Mouse (Mus musculus) neural tube, embryonic 15.5 days (tissue): ENCODE results near the gene Adcy5. TPM values are rescaled to one million over a fixed set of nuclear protein-coding genes. Genes with fewer than 3 reads are reported as not detected.
A peak's percentile ranks its signal among the peaks of the same experiment; 100 is the strongest.

ENCODE experiments used
- ATAC-seq: fragments of 200-750 bp; cut with Nextera tagmentation; 2 replicates; pipeline ENCODE4 v1.8.0; 2017; ENCODE audit warnings: mild to moderate bottlenecking, moderate TSS enrichment, moderate library complexity; ENCODE audit not compliant: low FRiP score
- H3K27ac ChIP-seq: fragments of 300-500 bp; sonication (generic); replicated peaks from 2 replicates; pipeline ENCODE4 v1.5.1; 2015; ENCODE audit warnings: mild to moderate bottlenecking, inconsistent platforms
- H3K27me3 ChIP-seq: fragments of 300-500 bp; sonication (generic); replicated peaks from 2 replicates; pipeline ENCODE4 v1.6.1; 2015; ENCODE audit warnings: inconsistent platforms
- H3K36me3 ChIP-seq: fragments of 300-500 bp; sonication (generic); 2 replicates; pipeline ENCODE4 v1.6.1; 2015; ENCODE audit warnings: inconsistent platforms
- H3K4me1 ChIP-seq: fragments of 300-500 bp; sonication (generic); 2 replicates; pipeline ENCODE4 v1.6.1; 2015; ENCODE audit warnings: inconsistent platforms
- H3K4me2 ChIP-seq: fragments of 300-500 bp; sonication (generic); 2 replicates; pipeline ENCODE4 v1.6.1; 2015; ENCODE audit warnings: inconsistent platforms, mild to moderate bottlenecking, moderate library complexity
- H3K4me3 ChIP-seq: fragments of 300-500 bp; sonication (generic); replicated peaks from 2 replicates; pipeline ENCODE4 v1.5.1; 2015; ENCODE audit warnings: mild to moderate bottlenecking, inconsistent platforms
- H3K9ac ChIP-seq: fragments of 300-500 bp; sonication (generic); replicated peaks from 2 replicates; pipeline ENCODE4 v1.6.1; 2015; ENCODE audit warnings: mild to moderate bottlenecking, inconsistent platforms
- H3K9me3 ChIP-seq: fragments of 300-500 bp; sonication (generic); replicated peaks from 2 replicates; pipeline ENCODE4 v1.6.1; 2016; ENCODE audit warnings: inconsistent platforms
- WGBS: fragments of 180-500 bp; shearing (Covaris S2); methylation state at CpG from one replicate; pipeline ENCODE4 v1.1.7; 2015; ENCODE audit warnings: mixed read lengths; 5-methylcytosine and 5-hydroxymethylcytosine counted together
- polyA plus RNA-seq: library from polyadenylated mRNA; unstranded; fragments of >200 nt; fragmentation: Nextera tagmentation; extraction: Ambion mirVana; gene quantifications from 2 replicates; pipeline ENCODE4 v1.2.1, GENCODE M21; 2015

Gene Adcy5
- polyA plus RNA-seq, 1 experiment from 2014 or later, result 6.1 TPM

DNA sequence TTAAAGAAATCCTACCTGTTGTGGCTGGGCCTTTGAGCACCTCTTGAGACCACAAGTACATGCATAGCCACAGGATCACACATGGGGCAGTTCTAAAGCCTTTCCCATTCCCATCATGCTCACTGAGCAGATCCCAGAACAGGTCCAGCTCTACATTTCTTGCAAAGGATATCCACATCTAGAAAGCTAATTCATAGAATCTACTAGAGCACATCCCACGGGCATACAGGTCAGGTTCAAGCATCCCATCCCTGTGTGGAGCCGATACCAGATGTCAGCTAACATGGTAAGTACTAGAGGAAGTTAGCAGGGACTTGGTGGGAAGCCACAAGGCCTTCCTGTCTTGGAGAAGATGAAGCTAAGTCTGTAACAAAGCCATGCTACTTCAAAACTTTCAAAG is 152.0 kb downstream of the Adcy5 start:
- ATAC-seq, result no peak
- H3K27me3 ChIP-seq, result no peaks in the 10 kb centered on the region
- no peak overlapping the region for H3K4me3 ChIP-seq
- peaks cover 30% of the 10 kb centered on the region for H3K36me3 ChIP-seq
- WGBS, result 90% methylated on average over 2 of the region's 2 CpGs
- H3K27ac ChIP-seq, result no peak overlapping the region
- H3K4me1 ChIP-seq, result no peaks in the 10 kb centered on the region
- no peak overlapping the region for H3K9ac ChIP-seq
- no peaks in the 10 kb centered on the region for H3K9me3 ChIP-seq
- H3K4me2 ChIP-seq, result no peak overlapping the region

DNA sequence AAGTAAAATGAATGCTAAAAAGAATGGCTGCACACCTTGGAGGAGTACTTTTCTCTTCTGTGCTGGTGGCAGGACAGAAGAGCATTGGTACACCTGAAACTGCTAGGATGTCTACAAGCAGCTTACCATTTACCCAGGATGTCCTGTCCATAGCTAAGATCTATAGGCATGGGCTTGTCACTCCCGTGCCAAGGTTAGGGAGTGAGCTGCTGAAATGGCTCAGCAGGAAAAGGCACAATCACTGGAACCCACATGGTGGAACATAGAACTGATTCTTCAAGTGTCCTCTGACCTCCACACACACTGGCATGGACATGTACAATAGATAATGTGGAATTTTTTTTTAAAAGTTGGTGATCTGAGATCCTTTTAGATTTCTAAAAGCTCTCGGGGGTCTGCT is 152.7 kb downstream of the Adcy5 start:
- 89% methylated on average over 2 of the region's 2 CpGs for WGBS
- H3K9ac ChIP-seq, result no peak overlapping the region
- H3K4me3 ChIP-seq, result no peak overlapping the region
- peaks cover 23% of the 10 kb centered on the region for H3K36me3 ChIP-seq
- H3K27me3 ChIP-seq, result no peaks in the 10 kb centered on the region
- H3K4me2 ChIP-seq, result no peak overlapping the region
- H3K27ac ChIP-seq, result no peak overlapping the region
- no peaks in the 10 kb centered on the region for H3K9me3 ChIP-seq
- ATAC-seq, result no peak
- no peaks in the 10 kb centered on the region for H3K4me1 ChIP-seq

DNA sequence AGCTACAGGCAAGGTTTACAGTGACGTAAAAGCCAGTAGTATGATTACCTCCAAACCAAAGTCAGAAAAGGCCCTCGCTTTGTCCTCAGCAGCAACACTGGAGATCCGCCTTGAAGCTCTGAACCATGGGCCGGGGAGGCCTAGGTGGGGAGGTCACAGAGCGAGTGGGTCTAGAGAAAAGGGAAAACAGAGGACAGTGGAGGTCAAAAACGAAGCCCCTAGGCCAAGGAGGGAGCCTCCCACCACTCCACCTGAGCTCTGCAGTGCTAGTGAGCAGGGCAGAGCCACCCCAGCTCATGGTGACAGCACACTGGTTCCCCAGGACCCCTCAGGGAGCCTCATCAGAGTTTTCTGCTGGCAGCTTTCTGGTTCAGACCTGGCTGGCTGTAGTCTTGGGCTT is 153.3 kb downstream of the Adcy5 start:
- Histone ChIP-seq H3K9me3 (no peaks in the 10 kb centered on the region), H3K36me3 (peaks cover 23% of the 10 kb centered on the region), H3K4me3 (no peak overlapping the region), H3K27me3 (no peaks in the 10 kb centered on the region), H3K9ac (no peak overlapping the region), H3K27ac (no peak overlapping the region), H3K4me2 (no peak overlapping the region), H3K4me1 (no peaks in the 10 kb centered on the region)
- no peak for ATAC-seq
- WGBS, result 78% methylated on average over 6 of the region's 6 CpGs

DNA sequence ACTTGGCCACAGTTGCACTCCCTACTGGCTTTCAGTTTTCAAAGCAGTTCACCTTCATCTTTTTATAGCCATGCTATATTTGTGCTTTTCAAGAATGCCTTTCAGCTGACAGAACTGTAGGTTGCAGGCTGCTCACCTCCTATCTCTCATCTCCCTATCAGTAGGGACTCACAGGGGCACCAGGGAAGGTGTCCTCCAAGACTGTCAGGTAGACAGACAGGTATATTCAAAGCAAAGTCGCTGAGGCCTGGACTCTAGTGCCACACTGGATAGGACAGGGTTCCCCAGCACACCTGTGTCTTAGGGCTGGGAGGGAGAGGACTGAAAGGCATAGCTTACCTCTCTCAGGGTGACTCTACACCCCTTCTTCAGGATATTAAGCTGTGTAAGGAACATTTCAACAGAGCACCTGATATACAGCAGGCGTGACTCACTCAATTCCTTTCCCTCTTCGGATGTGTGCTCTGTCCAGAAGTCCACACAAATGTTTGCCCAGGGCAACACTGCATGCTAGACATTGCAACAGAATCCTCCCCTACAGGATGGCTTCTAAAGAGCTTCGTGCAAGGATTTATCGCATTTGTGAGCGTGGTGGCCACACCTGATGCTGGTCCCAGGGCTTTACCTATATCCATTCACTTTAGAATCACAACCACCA is 153.9 kb downstream of the Adcy5 start:
- ATAC-seq, result no peak
- Histone ChIP-seq H3K27ac (no peak overlapping the region), H3K9ac (no peak overlapping the region), H3K4me2 (no peak overlapping the region), H3K9me3 (no peaks in the 10 kb centered on the region), H3K4me3 (no peak overlapping the region), H3K27me3 (no peaks in the 10 kb centered on the region), H3K4me1 (no peaks in the 10 kb centered on the region), H3K36me3 (peaks cover 19% of the 10 kb centered on the region)
- WGBS, result 93% methylated on average over 6 of the region's 6 CpGs

DNA sequence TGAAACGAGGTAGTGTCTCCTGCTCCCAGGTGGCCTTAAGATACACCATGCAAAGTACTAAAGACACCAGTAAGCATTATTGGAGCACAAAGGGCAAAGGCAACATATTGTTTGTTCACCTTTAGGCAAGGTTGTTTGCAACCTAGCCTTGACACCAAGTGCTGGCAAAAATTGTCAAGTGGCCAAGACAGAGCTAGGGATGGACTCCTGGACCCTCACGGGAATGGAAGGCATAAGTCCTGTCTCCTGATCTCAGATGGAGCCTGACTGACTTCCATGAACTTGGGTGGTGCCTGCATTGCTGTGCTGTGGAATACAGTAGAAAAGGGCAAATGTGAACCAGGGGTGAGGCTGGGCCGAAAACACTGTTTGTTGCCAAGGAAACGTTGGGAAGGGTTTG is 155.0 kb downstream of the Adcy5 start:
- no peak overlapping the region for H3K4me3 ChIP-seq
- ATAC-seq, result no peak
- H3K9ac ChIP-seq, result no peak overlapping the region
- no peaks in the 10 kb centered on the region for H3K4me1 ChIP-seq
- H3K27me3 ChIP-seq, result no peaks in the 10 kb centered on the region
- no peak overlapping the region for H3K27ac ChIP-seq
- H3K36me3 ChIP-seq, result peaks cover 16% of the 10 kb centered on the region
- H3K9me3 ChIP-seq, result no peaks in the 10 kb centered on the region
- 89% methylated on average over 4 of the region's 4 CpGs for WGBS
- H3K4me2 ChIP-seq, result no peak overlapping the region

DNA sequence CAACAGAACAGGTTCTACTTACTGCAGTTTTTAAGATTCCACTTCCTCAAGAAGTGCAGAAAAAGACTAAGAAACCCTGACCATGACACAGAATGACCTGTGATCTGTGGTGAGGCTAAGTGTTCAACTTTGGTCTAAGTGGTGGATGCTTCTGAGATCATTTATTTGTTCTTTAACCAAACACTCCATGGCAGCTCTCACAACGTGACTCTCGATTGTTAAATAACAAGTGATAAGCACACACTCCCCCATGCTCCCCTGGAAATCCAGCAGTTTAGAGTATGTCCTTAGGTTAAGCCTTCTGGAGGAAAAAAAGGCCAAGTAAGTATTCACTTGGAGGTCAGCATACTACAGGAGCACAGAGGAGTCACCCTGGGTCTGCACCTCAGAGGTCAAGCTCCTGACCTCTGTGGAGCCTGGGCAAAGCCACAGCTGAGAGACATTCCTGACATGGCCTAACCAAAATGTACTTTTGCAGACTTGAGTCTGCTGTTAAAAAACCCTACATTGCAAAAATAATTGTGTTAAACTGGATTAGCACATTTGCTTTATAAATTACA is 156.0 kb downstream of the Adcy5 start:
- Histone ChIP-seq H3K9me3 (no peaks in the 10 kb centered on the region), H3K4me3 (no peak overlapping the region), H3K4me1 (no peaks in the 10 kb centered on the region), H3K27me3 (no peaks in the 10 kb centered on the region), H3K27ac (no peak overlapping the region), H3K36me3 (peaks cover 14% of the 10 kb centered on the region), H3K9ac (no peak overlapping the region), H3K4me2 (no peak overlapping the region)
- ATAC-seq, result no peak
- 79% methylated on average over 2 of the region's 2 CpGs for WGBS

DNA sequence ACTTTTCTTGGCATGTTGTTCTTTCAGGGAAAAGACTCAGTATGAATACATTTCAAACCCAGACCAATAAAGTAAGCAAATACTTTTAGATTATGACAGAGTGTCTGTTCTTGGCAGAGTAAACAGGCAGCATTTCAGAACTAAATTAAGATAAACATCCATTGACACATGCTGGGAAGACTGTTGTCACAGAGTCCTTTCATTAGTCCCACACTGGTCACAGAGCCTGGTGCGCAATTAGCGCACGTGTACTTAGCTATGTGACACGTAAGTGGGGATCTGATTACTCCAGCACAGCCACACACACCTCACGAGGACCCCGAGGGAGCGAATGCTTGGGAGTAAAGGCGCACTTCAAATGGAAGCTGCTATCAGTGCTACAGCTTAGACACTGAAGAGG is 156.9 kb downstream of the Adcy5 start:
- H3K4me3 ChIP-seq, result no peak overlapping the region
- H3K9me3 ChIP-seq, result no peaks in the 10 kb centered on the region
- H3K36me3 ChIP-seq, result peaks cover 10% of the 10 kb centered on the region
- no peaks in the 10 kb centered on the region for H3K27me3 ChIP-seq
- H3K4me1 ChIP-seq, result no peaks in the 10 kb centered on the region
- no peak overlapping the region for H3K27ac ChIP-seq
- no peak overlapping the region for H3K4me2 ChIP-seq
- ATAC-seq, result no peak
- no peak overlapping the region for H3K9ac ChIP-seq
- 66% methylated on average over 8 of the region's 8 CpGs for WGBS

DNA sequence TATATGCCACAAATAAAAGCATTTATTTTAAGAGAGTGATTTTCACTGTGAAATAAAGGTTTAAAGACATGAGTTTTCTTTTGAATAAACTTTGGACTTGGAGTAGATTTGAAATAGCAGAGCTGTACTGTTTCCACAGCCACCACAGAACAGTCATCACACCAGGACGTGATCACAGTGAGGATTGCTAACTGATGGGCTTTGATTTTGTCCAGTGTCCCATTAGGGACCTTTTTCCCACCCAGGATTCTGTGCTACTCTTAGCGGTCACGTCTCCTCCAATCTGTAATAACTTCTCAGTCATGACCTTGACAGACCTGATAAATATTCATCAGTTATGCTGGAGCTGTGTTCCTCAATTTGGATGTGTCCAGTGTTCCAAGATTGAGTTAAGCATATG is 160.8 kb downstream of the Adcy5 start:
- H3K9me3 ChIP-seq, result no peaks in the 10 kb centered on the region
- ATAC-seq, result no peak
- H3K4me3 ChIP-seq, result no peak overlapping the region
- peaks cover 5% of the 10 kb centered on the region; the same call in 1 of the 2 replicates for H3K4me1 ChIP-seq
- no peaks in the 10 kb centered on the region for H3K27me3 ChIP-seq
- WGBS, result 53% methylated on average over 3 of the region's 3 CpGs
- peaks cover 3% of the 10 kb centered on the region for H3K36me3 ChIP-seq
- H3K27ac ChIP-seq, result no peak overlapping the region
- H3K9ac ChIP-seq, result no peak overlapping the region
- H3K4me2 ChIP-seq, result no peak overlapping the region

DNA sequence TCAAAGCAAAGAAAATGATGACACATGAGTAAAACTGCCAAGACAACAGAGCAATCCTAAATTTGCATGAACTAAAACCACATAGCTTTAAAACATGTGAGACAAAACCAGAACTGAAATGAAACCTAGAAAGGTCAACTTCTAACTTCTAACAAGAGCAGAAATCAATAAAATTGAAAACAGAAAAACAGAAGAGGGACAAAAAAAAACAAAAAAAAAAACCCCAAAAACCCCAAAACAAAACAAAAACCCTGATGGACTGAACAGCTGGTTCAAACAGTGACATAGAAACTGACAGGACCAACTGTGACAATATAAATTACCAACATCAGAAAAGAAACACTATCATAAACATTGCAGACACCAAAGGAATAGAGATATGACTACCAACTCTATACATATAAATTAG is 162.2 kb downstream of the Adcy5 start:
- no peak for ATAC-seq
- H3K27me3 ChIP-seq, result no peaks in the 10 kb centered on the region
- H3K4me3 ChIP-seq, result no peak overlapping the region
- no peaks in the 10 kb centered on the region for H3K9me3 ChIP-seq
- H3K9ac ChIP-seq, result no peak overlapping the region
- H3K27ac ChIP-seq, result no peak overlapping the region
- peaks cover 5% of the 10 kb centered on the region; the same call in 1 of the 2 replicates for H3K4me1 ChIP-seq
- peaks cover 3% of the 10 kb centered on the region for H3K36me3 ChIP-seq
- H3K4me2 ChIP-seq, result no peak overlapping the region

DNA sequence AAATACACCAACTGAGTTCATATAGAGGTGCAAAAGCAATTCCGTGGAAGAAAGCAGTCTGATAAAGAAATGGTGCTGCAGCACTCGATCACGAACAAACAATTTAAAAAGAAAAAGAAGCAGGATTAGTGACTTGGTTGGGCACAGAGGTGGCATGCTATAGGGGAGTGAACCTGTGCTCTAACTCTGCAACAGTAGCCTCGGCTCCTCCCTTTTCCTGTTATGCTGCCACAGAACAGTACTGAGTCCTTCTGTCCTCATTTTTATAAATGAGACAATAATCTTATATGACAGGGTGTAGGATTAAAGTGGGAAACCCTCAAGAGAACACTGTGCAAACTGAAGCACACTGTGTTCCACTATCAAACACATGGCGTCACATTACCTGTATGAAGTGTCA is 162.8 kb downstream of the Adcy5 start:
- Histone ChIP-seq H3K27ac (no peak overlapping the region), H3K4me2 (no peak overlapping the region), H3K36me3 (peaks cover 3% of the 10 kb centered on the region), H3K27me3 (no peaks in the 10 kb centered on the region), H3K9me3 (no peaks in the 10 kb centered on the region), H3K4me1 (peaks cover 5% of the 10 kb centered on the region; the same call in 1 of the 2 replicates), H3K9ac (no peak overlapping the region), H3K4me3 (no peak overlapping the region)
- ATAC-seq, result no peak
- WGBS, result 89% methylated on average over 5 of the region's 5 CpGs

DNA sequence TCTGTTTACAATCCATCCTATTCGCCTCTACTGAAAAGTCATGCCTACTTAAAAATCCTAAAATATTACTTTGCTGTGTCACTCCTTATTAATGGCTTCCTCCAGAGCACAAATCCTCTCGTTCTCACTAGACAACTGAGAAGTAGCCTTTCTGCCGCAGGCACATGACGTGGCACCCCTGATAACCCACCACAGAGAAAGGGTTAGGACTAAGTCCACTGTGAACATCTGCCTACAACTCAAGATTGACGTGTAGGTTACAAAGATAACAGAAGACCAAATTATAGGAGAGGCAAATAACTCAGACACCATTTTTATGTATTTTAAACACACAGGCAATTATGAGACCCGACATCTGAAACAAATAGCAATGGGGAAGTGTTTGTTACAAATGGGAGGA is 163.7 kb downstream of the Adcy5 start:
- no peak overlapping the region for H3K27ac ChIP-seq
- ATAC-seq, result no peak
- peaks cover 3% of the 10 kb centered on the region; the same call in 1 of the 2 replicates for H3K36me3 ChIP-seq
- no peaks in the 10 kb centered on the region for H3K9me3 ChIP-seq
- 74% methylated on average over 6 of the region's 6 CpGs for WGBS
- no peak overlapping the region for H3K9ac ChIP-seq
- H3K4me1 ChIP-seq, result peaks cover 5% of the 10 kb centered on the region; the same call in 1 of the 2 replicates
- no peak overlapping the region for H3K4me2 ChIP-seq
- no peaks in the 10 kb centered on the region for H3K27me3 ChIP-seq
- H3K4me3 ChIP-seq, result no peak overlapping the region

DNA sequence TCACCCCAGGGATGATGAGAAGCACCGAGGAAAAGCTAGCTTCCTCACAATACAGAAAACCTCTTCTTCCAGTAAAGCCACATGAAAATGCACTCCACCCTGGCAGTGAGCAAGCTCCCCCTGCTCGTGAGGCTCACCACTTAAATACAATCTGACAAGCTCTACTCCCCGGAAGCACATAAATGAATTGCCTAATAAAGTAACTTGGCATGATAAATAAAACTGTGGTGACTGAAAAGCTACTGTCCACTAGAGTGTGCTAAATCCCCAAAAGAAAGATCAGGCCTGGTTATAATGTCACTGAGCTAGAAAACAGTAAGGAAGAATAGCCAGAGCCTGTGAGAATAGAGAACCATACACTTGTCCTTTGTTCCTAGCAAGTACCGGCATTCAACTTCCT is 164.7 kb downstream of the Adcy5 start:
- H3K4me3 ChIP-seq, result no peak overlapping the region
- H3K9ac ChIP-seq, result no peak overlapping the region
- ATAC-seq, result peak; percentile 83; the same call in 1 of the 2 replicates
- H3K27me3 ChIP-seq, result no peaks in the 10 kb centered on the region
- H3K4me1 ChIP-seq, result peaks cover 5% of the 10 kb centered on the region; the same call in 1 of the 2 replicates
- H3K4me2 ChIP-seq, result no peak overlapping the region
- no peaks in the 10 kb centered on the region for H3K36me3 ChIP-seq
- no peaks in the 10 kb centered on the region for H3K9me3 ChIP-seq
- 14% methylated on average over 4 of the region's 4 CpGs for WGBS
- no peak overlapping the region for H3K27ac ChIP-seq
